Mouse (Mus musculus): ENCODE measurements around the gene Defb19. TPM values are rescaled to one million over a fixed set of nuclear protein-coding genes. Genes with fewer than 3 reads are reported as not detected.

Gene Defb19
- polyA plus RNA-seq, 1 experiment, result 2.9 TPM

DNA sequence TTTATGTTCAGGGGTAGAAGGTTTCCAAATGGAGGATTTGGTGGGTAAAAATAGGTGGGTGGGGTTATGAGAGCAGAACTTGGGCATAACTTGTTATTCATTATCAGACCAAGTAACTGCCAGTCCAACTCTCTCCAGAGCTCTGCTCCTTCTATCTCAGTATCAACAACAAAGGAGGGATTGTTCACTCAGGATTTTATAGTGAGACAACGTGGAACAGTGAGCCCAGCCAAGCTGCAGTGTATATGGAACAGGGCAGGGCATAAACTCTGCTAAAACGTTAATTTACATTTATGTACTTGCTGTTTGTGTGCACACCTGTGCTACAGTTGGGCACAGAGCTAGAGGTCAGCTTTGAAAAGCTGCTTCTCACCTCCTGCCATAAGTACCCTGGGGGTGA, 8.3 kb upstream of the Defb19 start:
- DNase-seq, result no peak
- WGBS, result 26% methylated on average over 2 of the region's 2 CpGs
- H3K36me3 ChIP-seq (ENCODE audit: control insufficient read depth, insufficient read depth, low read length), result no peaks in the 10 kb centered on the region
- TF ChIP-seq CTCF (conservative IDR thresholded peaks at IDR 0.05; ENCODE audit: insufficient read depth, insufficient read length, low read depth, low read length), result no peak
- TF ChIP-seq POLR2A (IDR thresholded peaks at IDR 0.05; ENCODE audit: low read depth, low read length), result no peak
- H3K27ac ChIP-seq (ENCODE audit: insufficient read depth, low read depth, low read length), result no peak overlapping the region
- no peaks in the 10 kb centered on the region for H3K27me3 ChIP-seq (replicated peaks; ENCODE audit: control insufficient read depth, insufficient read depth, low read length)
- H3K4me1 ChIP-seq (ENCODE audit: control insufficient read depth, insufficient read depth, low read length), result peaks cover 6% of the 10 kb centered on the region; the same call in 1 of the 2 replicates
- H3K4me3 ChIP-seq (ENCODE audit: insufficient read depth, low read depth, low read length), result no peak overlapping the region

DNA sequence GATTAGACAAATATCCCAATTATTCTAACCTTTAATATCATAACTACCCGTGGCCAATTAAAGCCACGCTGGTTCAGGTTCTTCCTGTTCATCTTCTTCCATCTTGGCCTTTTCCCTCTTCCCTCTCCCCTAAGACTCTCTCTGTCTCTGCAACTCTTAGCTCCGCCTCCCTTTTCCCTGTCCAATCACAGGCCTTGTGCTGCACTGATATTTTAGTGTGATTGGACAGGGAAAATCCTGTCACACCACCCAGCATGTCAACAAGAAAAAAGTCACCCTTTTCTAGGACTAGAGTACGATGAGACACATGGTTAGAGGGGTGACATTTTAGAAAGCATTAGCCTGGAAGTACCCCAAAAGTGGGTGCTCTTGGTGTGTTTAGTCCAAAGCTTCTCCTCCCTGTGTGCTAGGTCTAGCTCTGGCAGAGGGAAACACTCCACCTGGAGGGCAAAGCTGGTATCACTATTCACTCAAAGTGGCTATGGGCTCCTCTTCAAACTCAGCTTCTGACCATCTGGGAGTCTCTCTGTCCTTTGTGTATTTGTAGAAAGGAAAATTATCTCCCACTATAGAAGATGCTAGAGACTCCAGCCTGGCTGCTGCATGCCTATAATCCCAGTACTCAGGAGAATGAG, 6.9 kb upstream of the Defb19 start:
- H3K36me3 ChIP-seq (ENCODE audit: control insufficient read depth, insufficient read depth, low read length), result no peaks in the 10 kb centered on the region
- H3K4me1 ChIP-seq (ENCODE audit: control insufficient read depth, insufficient read depth, low read length), result peaks cover 13% of the 10 kb centered on the region
- DNase-seq, result peak; percentile 51
- no peak for TF ChIP-seq POLR2A (IDR thresholded peaks at IDR 0.05; ENCODE audit: low read depth, low read length)
- peak; percentile 57; the same call in 1 of the 2 replicates for TF ChIP-seq CTCF (conservative IDR thresholded peaks at IDR 0.05; ENCODE audit: insufficient read depth, insufficient read length, low read depth, low read length)
- 84% methylated on average over 4 of the region's 4 CpGs for WGBS
- H3K27me3 ChIP-seq (replicated peaks; ENCODE audit: control insufficient read depth, insufficient read depth, low read length), result no peaks in the 10 kb centered on the region
- H3K4me3 ChIP-seq (ENCODE audit: insufficient read depth, low read depth, low read length), result no peak overlapping the region
- no peak overlapping the region for H3K27ac ChIP-seq (ENCODE audit: insufficient read depth, low read depth, low read length)

DNA sequence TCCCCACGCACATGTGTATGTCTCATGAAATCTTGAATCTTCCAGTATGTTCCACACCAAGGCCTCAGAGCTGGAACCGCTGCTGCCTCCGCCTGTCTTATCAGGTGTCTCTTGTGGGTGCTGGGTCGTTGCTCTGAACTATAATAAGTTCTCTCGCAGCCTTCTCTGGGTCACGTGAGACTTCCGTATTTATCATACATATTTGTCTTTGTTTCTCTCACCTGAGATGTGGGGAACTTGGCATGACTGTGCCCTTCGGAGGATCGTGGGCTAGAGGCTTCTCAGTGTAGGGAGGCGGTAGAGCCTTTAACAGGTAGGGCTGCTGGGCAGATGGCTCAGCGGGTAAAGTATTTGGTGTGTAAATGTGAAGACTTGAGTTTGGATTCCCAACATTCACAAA, 500 bp upstream of the Defb19 start:
- H3K27me3 ChIP-seq (replicated peaks; ENCODE audit: control insufficient read depth, insufficient read depth, low read length), result no peaks in the 10 kb centered on the region
- peaks cover 10% of the 10 kb centered on the region for H3K4me1 ChIP-seq (ENCODE audit: control insufficient read depth, insufficient read depth, low read length)
- WGBS, result 82% methylated on average over 11 of the region's 11 CpGs
- H3K4me3 ChIP-seq (ENCODE audit: insufficient read depth, low read depth, low read length), result no peak overlapping the region
- H3K27ac ChIP-seq (ENCODE audit: insufficient read depth, low read depth, low read length), result no peak overlapping the region
- no peak for DNase-seq
- TF ChIP-seq CTCF (conservative IDR thresholded peaks at IDR 0.05; ENCODE audit: insufficient read depth, insufficient read length, low read depth, low read length) (no peak), POLR2A (IDR thresholded peaks at IDR 0.05; ENCODE audit: low read depth, low read length) (no peak)
- no peaks in the 10 kb centered on the region for H3K36me3 ChIP-seq (ENCODE audit: control insufficient read depth, insufficient read depth, low read length)

DNA sequence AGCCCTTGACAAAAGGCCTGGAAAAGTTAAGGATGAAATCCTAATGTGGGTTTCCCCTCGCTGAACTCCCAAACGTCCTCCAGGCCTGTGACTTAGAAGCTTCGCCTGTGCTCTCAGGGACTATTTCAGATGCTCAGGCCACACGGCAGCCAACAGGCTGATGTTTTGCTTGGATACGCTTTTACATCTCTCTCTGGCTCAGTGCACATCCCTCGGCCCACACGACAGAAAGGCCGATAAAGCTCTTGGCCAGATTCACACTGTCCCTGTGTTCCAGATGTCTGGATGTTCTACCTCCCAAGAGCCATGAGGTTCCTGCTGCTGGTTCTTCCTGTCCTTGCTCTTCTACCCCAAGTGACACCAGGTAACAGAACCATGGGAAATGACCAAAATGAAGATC, 6.6 kb downstream of the Defb19 start:
- DNase-seq, result no peak

DNA sequence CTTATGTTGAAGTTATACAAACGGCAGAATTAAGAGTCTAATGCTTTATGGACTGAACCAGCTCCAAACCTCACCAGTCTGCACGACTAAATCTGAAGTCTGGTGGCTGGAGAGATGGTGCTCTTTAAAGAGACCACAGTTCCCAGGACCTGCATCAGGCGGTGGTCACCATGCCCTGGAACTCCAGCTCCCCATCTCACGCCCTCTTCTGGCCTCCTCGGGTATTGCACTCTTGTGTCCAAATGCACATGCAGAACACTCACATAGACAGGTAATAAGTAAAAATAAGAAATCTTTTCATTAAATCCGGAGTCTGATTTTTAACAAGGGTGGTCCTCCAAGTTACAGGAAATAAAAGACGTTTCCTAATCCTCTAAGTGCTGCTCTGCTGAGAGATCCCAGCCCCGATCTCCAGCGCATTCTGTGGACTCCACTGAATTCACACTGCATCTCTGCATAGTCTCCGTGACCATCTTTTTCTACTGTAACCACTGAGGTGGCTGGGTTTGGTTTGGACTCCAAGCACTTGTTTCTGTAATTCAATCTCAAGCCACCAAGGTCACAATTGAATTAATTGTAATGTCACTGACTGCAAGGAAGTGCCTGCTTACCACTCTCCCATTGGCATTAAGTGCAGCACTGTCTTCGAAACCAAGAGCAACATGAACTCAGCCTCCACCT, 7.9 kb downstream of the Defb19 start, which contains the start of gene Defb21:
Gene Defb21, plus strand, starts transcription at position 631 of the 681 bp plus-strand sequence.
- Histone ChIP-seq H3K27me3 (replicated peaks; ENCODE audit: control insufficient read depth, insufficient read depth, low read length) (no peaks in the 10 kb centered on the region), H3K27ac (ENCODE audit: insufficient read depth, low read depth, low read length) (no peak within 1 kb of the TSS), H3K4me3 (ENCODE audit: insufficient read depth, low read depth, low read length) (no peak within 1 kb of the TSS), H3K4me1 (ENCODE audit: control insufficient read depth, insufficient read depth, low read length) (peaks cover 15% of the 10 kb centered on the region; the same call in 1 of the 2 replicates), H3K36me3 (ENCODE audit: control insufficient read depth, insufficient read depth, low read length) (no peaks in the 10 kb centered on the region)
- DNase-seq, result no peak
- TF ChIP-seq CTCF (conservative IDR thresholded peaks at IDR 0.05; ENCODE audit: insufficient read depth, insufficient read length, low read depth, low read length), result peak; percentile 41; the same call in 1 of the 2 replicates
- TF ChIP-seq POLR2A (IDR thresholded peaks at IDR 0.05; ENCODE audit: low read depth, low read length), result no peak
- 67% methylated on average over 11 of the region's 11 CpGs for WGBS

More for the DNA sequence above, 6.6 kb downstream of the Defb19 start:
- no peak overlapping the region for H3K27ac ChIP-seq (ENCODE audit: insufficient read depth, low read depth, low read length)
- TF ChIP-seq CTCF (conservative IDR thresholded peaks at IDR 0.05; ENCODE audit: insufficient read depth, insufficient read length, low read depth, low read length) (no peak), POLR2A (IDR thresholded peaks at IDR 0.05; ENCODE audit: low read depth, low read length) (no peak)
- no peak overlapping the region for H3K4me3 ChIP-seq (ENCODE audit: insufficient read depth, low read depth, low read length)
- no peaks in the 10 kb centered on the region for H3K27me3 ChIP-seq (replicated peaks; ENCODE audit: control insufficient read depth, insufficient read depth, low read length)
- WGBS, result 61% methylated on average over 8 of the region's 8 CpGs
- no peaks in the 10 kb centered on the region for H3K36me3 ChIP-seq (ENCODE audit: control insufficient read depth, insufficient read depth, low read length)
- H3K4me1 ChIP-seq (ENCODE audit: control insufficient read depth, insufficient read depth, low read length), result peaks cover 15% of the 10 kb centered on the region; the same call in 1 of the 2 replicates

DNA sequence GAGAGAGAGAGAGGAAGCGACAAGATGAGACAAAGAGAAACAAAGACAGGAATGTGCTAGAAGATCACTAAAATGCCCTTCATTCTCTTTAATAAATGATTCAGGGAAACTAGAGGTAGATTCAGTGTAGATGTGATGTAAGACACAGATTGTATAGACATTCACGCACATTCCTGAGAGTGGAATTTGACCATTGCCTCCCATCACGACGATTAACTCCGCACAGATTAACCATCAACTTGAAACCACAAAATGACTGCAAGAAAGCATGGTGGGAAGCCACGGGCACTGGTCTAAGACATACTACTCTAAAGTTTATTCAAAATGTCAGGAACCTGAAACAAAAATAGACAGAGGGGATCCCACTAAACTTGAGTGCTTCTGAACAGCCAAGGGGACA, 9.8 kb downstream of the Defb19 start:
- H3K27me3 ChIP-seq (replicated peaks; ENCODE audit: control insufficient read depth, insufficient read depth, low read length), result no peaks in the 10 kb centered on the region
- WGBS, result 33% methylated on average over 6 of the region's 6 CpGs
- peaks cover 15% of the 10 kb centered on the region; the same call in 1 of the 2 replicates for H3K4me1 ChIP-seq (ENCODE audit: control insufficient read depth, insufficient read depth, low read length)
- no peak for TF ChIP-seq CTCF (conservative IDR thresholded peaks at IDR 0.05; ENCODE audit: insufficient read depth, insufficient read length, low read depth, low read length)
- TF ChIP-seq POLR2A (IDR thresholded peaks at IDR 0.05; ENCODE audit: low read depth, low read length), result no peak
- H3K27ac ChIP-seq (ENCODE audit: insufficient read depth, low read depth, low read length), result peak overlapping the region; percentile 95
- DNase-seq, result peak; percentile 82
- no peak overlapping the region for H3K4me3 ChIP-seq (ENCODE audit: insufficient read depth, low read depth, low read length)
- no peaks in the 10 kb centered on the region for H3K36me3 ChIP-seq (ENCODE audit: control insufficient read depth, insufficient read depth, low read length)

DNA sequence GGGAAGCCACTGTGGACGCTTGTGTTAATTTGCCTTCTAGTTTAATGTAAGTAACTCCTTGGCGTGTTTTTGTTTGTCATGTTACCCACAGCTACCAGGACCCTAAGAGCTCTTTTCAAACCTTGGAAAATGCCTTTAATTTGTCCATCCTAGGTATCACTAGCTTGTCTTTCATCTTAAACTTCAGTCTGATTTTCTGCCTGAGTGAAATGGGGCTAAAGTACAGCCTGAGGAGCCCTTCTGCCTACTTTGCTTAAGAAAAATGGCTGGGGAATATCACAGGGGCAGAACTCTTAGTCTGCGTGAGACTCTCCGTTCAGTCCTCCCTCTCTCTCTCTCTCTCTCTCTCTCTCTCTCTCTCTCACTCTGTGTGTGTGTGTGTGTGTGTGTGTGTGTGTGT, 10.2 kb downstream of the Defb19 start:
- DNase-seq, result peak; percentile 55
- peak overlapping the region; percentile 95 for H3K27ac ChIP-seq (ENCODE audit: insufficient read depth, low read depth, low read length)
- H3K36me3 ChIP-seq (ENCODE audit: control insufficient read depth, insufficient read depth, low read length), result no peaks in the 10 kb centered on the region
- H3K4me3 ChIP-seq (ENCODE audit: insufficient read depth, low read depth, low read length), result no peak overlapping the region
- WGBS, result 51% methylated on average over 4 of the region's 4 CpGs
- TF ChIP-seq CTCF (conservative IDR thresholded peaks at IDR 0.05; ENCODE audit: insufficient read depth, insufficient read length, low read depth, low read length) (no peak), POLR2A (IDR thresholded peaks at IDR 0.05; ENCODE audit: low read depth, low read length) (no peak)
- no peaks in the 10 kb centered on the region for H3K27me3 ChIP-seq (replicated peaks; ENCODE audit: control insufficient read depth, insufficient read depth, low read length)
- peaks cover 15% of the 10 kb centered on the region; the same call in 1 of the 2 replicates for H3K4me1 ChIP-seq (ENCODE audit: control insufficient read depth, insufficient read depth, low read length)

Data from kidney, adult 2 months (tissue).